Mouse (Mus musculus) limb, embryonic 15.5 days (tissue): ENCODE measurements around the gene Gas2. TPM values are rescaled to one million over a fixed set of nuclear protein-coding genes. Genes with fewer than 3 reads are reported as not detected.

ENCODE experiments used
- ATAC-seq: fragments of 200-750 bp; cut with Nextera tagmentation; 2 replicates; pipeline ENCODE4 v1.8.0; 2017; ENCODE audit warnings: low read depth, moderate TSS enrichment; ENCODE audit not compliant: insufficient number of reproducible peaks, low FRiP score, low TSS enrichment
- H3K27ac ChIP-seq: fragments of 300-500 bp; sonication (generic); 2 replicates; pipeline ENCODE4 v1.5.1; 2015; ENCODE audit warnings: moderate library complexity, mild to moderate bottlenecking, inconsistent platforms
- H3K27me3 ChIP-seq: fragments of 300-500 bp; sonication (generic); 2 replicates; pipeline ENCODE4 v1.6.1; 2015; ENCODE audit warnings: inconsistent platforms
- H3K36me3 ChIP-seq: fragments of 300-500 bp; sonication (generic); 2 replicates; pipeline ENCODE4 v1.6.1; 2015; ENCODE audit warnings: inconsistent platforms
- H3K4me1 ChIP-seq: fragments of 300-500 bp; sonication (generic); 2 replicates; pipeline ENCODE4 v1.6.1; 2015; ENCODE audit warnings: inconsistent platforms
- H3K4me2 ChIP-seq: fragments of 300-500 bp; sonication (generic); 2 replicates; pipeline ENCODE4 v1.6.1; 2015; ENCODE audit warnings: mild to moderate bottlenecking, inconsistent platforms
- H3K4me3 ChIP-seq: fragments of 300-500 bp; sonication (generic); 2 replicates; pipeline ENCODE4 v1.5.1; 2015; ENCODE audit warnings: mild to moderate bottlenecking, inconsistent platforms
- H3K9ac ChIP-seq: fragments of 300-500 bp; sonication (generic); 2 replicates; pipeline ENCODE4 v1.6.1; 2015; ENCODE audit warnings: inconsistent platforms
- H3K9me3 ChIP-seq: fragments of 300-500 bp; sonication (generic); 2 replicates; pipeline ENCODE4 v1.6.1; 2016; ENCODE audit warnings: inconsistent platforms
- WGBS: fragments of 180-500 bp; shearing (Covaris S2); methylation state at CpG from one replicate; pipeline ENCODE4 v1.1.7; 2015; 5-methylcytosine and 5-hydroxymethylcytosine counted together
- polyA plus RNA-seq: library from polyadenylated mRNA; unstranded; fragments of >200 nt; fragmentation: Nextera tagmentation; extraction: Ambion mirVana; gene quantifications from 2 replicates; pipeline ENCODE4 v1.2.1, GENCODE M21; 2015

The Gas2 gene
- polyA plus RNA-seq, 1 experiment from 2014 or later = 208 TPM

DNA sequence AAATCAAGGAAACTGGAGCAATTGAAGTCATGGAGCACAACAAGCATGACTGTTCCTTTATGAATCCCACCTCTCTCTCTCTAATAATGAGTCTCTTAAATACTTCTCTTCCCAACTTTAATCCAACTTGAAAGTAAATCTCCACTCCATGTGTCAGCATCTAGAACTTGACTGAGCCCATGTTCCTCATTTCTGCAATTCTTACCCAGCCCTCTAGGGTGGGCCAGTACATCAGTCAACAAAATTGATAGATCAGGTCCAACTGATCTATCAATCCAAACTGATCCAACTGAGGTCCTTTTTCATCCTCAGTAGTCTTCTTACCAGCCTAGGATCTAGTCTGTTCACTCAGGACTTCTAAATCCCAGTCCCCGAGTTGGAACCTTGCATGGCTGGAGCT is 153.4 kb downstream of the Gas2 start:
- WGBS = 79% methylated on average over 1 of the region's 1 CpGs
- ATAC-seq = no peak

GRCm38 (mm10) chr7:52015628-52016027 is 153.8 kb downstream of the Gas2 start, which contains the start of gene 1700015G11Rik:
Gene 1700015G11Rik, minus strand, starts transcription at chr7:52015728.
- Histone ChIP-seq H3K27ac (no peak within 1 kb of the TSS), H3K27me3 (no peaks in the 10 kb centered on the region), H3K9me3 (no peaks in the 10 kb centered on the region), H3K4me1 (no peaks in the 10 kb centered on the region), H3K4me2 (no peak within 1 kb of the TSS), H3K36me3 (no peaks in the 10 kb centered on the region), H3K9ac (no peak within 1 kb of the TSS), H3K4me3 (no peak within 1 kb of the TSS)
- no peak for ATAC-seq
- WGBS = 82% methylated on average over 3 of the region's 3 CpGs

More for the DNA sequence above, 153.4 kb downstream of the Gas2 start:
- H3K9ac ChIP-seq = no peak overlapping the region
- H3K4me1 ChIP-seq = no peaks in the 10 kb centered on the region
- H3K27me3 ChIP-seq = no peaks in the 10 kb centered on the region
- no peak overlapping the region for H3K4me3 ChIP-seq
- no peaks in the 10 kb centered on the region for H3K9me3 ChIP-seq
- H3K36me3 ChIP-seq = no peaks in the 10 kb centered on the region
- no peak overlapping the region for H3K4me2 ChIP-seq
- no peak overlapping the region for H3K27ac ChIP-seq

GRCm38 (mm10) chr7:52022039-52022438 is 160.2 kb downstream of the Gas2 start:
- ATAC-seq = no peak
- 78% methylated on average over 4 of the region's 4 CpGs for whole genome bisulfite sequencing
- no peak overlapping the region for H3K27ac ChIP-seq
- H3K4me2 ChIP-seq = no peak overlapping the region
- no peak overlapping the region for H3K4me3 ChIP-seq
- no peaks in the 10 kb centered on the region for H3K4me1 ChIP-seq
- H3K9me3 ChIP-seq = no peaks in the 10 kb centered on the region
- H3K9ac ChIP-seq = no peak overlapping the region
- H3K36me3 ChIP-seq = no peaks in the 10 kb centered on the region
- no peaks in the 10 kb centered on the region for H3K27me3 ChIP-seq

DNA sequence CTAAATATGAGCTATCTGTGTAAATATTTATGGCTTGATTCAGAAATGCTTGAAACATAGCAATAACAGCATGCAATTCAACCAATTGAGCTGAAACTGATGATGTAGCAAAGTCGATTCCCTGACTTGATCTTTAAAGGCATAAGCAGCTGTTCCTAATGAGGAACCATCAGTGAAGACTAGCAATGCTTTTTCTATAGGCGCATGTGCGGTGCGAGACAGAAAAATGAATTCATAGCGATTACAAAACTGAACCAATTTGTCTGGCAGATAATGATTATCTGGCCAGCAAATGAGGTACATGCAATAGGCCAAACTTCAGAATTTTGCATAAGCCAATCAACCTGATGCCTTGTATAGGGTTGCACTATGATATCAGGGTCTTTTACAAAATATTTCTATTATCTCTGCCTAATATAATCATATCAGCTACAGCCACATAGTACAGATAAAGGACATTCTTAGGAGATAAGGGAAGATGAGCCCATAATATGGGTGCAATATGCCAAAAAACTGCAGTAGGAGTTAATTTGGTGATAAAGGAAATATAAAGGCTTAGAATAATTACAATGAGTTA is 162.3 kb downstream of the Gas2 start:
- no peak overlapping the region for H3K9ac ChIP-seq

DNA sequence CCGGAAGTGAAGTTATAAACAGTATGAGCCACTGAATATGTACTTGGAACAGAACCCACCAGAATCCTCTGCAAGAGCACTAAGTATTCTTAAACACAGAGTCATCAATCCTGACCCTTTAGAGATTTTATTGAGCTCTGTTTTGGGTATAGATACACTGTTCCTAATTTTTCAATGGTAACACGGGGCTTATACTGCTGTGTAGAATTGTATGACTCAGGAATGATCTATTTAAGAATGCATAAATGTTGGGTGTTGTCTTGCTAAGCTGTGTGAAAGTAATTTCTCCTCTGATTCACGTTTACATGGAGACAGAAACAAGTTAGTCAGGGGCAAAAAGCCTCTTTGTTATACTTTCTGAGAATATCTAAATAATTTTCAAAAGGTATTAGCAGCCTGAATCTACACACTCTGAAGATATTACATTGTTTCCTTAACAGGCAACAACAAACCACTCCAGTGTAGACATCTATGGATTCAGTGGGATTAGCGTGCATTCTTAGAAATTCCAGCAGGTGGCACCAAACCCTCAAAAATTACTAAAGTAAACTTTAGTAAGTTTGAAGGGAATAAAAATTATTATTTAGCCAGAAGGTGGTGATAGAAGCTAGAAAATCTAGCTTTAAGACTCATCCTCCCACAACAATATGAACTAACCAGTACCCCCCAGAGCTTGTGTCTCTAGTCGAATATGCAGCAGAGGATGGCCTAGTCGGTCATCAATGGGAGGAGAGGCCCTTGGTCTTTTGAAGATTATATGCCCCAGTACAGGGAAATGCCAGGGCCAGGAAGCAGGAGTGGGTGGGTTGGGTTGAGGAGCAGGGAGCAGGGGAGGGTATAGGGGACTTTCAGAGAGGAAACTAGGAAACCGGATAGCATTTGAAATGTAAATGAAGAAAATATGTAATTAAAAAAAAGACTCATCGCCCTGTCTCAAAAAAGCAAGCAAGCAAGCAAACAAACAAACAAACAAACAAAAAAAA is 176.1 kb downstream of the Gas2 start:
- no peaks in the 10 kb centered on the region for H3K36me3 ChIP-seq
- no peaks in the 10 kb centered on the region for H3K4me1 ChIP-seq
- H3K9ac ChIP-seq = no peak overlapping the region
- no peaks in the 10 kb centered on the region for H3K9me3 ChIP-seq
- H3K4me2 ChIP-seq = no peak overlapping the region
- no peaks in the 10 kb centered on the region for H3K27me3 ChIP-seq
- WGBS = 47% methylated on average over 8 of the region's 8 CpGs
- no peak overlapping the region for H3K27ac ChIP-seq
- no peak overlapping the region for H3K4me3 ChIP-seq
- no peak for ATAC-seq

More for the DNA sequence above, 162.3 kb downstream of the Gas2 start:
- WGBS = 87% methylated on average over 5 of the region's 5 CpGs
- no peak overlapping the region for H3K4me2 ChIP-seq
- no peaks in the 10 kb centered on the region for H3K36me3 ChIP-seq
- no peaks in the 10 kb centered on the region for H3K4me1 ChIP-seq
- H3K27ac ChIP-seq = no peak overlapping the region
- no peak for ATAC-seq
- no peaks in the 10 kb centered on the region for H3K9me3 ChIP-seq
- no peak overlapping the region for H3K4me3 ChIP-seq
- no peaks in the 10 kb centered on the region for H3K27me3 ChIP-seq

Other genes with a start within 250 kb of the Gas2 start
- gene Slc17a6, start 240.0 kb upstream of the Gas2 start, polyA plus RNA-seq = 0.51 and 1.9 TPM in 2 replicates
- 10.0 and 15.3 TPM in 2 replicates for gene Fancf, start 252 bp downstream of the Gas2 start, polyA plus RNA-seq
- 4.7 and 6.5 TPM in 2 replicates for gene Svip, start 144.0 kb downstream of the Gas2 start, polyA plus RNA-seq
- not detected in 2 replicates for gene 1700015G11Rik, start 153.7 kb downstream of the Gas2 start, polyA plus RNA-seq